Mouse (Mus musculus): ENCODE data around the gene Gdpgp1. TPM values are rescaled to one million over a fixed set of nuclear protein-coding genes. Genes with fewer than 3 reads are reported as not detected.

Gene Gdpgp1
- 4.0 and 4.7 TPM in 2 replicates for polyA plus RNA-seq (2015; fragmentation: Nextera tagmentation; extraction: Ambion mirVana)

DNA sequence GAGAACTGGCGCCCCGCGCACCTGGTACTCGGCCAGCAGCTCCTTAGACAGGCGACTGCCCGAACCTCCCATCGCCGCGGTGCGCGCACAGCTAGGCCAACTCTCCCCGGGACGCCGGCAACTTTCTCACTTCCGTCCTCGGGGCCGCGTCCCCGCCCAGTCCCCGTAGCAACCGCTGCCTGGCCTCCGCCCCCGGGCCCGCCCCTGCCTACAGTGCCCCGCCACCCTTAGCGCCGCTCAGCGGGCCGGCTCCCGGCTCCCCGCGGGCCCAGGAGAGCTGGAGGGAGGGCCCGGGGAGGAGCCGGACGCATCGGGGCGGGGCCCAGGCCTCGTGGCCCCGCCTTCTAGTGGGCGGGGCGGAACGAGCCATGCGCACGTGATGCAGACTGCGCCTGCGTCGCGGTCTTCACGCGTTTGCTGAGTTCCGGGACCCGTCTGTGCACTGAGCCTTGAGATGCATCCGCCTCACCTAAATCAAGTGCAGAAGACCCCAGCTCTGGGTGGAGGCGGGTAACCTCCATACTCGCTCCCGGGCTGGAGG, at the start of gene Gdpgp1, which contains the start of gene Cib1:
Gdpgp1 (plus strand) TSS at position 377 of the 541 bp plus-strand sequence.
Cib1 (minus strand) TSS at position 325 of the 541 bp plus-strand sequence.
- Histone ChIP-seq H3K36me3 (ENCODE audit: control insufficient read depth, insufficient read depth, low read length) (no peaks in the 10 kb centered on the region), H3K27me3 (ENCODE audit: control insufficient read depth, insufficient read depth, low read length) (no peaks in the 10 kb centered on the region), H3K4me3 (replicated peaks; ENCODE audit: low read length) (peak within 1 kb of the TSS; percentile 84), H3K4me2 (ENCODE audit: low read depth, low read length) (peak within 1 kb of the TSS; percentile 65), H3K9me3 (replicated peaks; ENCODE audit: control insufficient read depth, low read length) (no peaks in the 10 kb centered on the region), H3K27ac (ENCODE audit: low read length) (peak within 1 kb of the TSS; percentile 89), H3K4me1 (ENCODE audit: control insufficient read depth, insufficient read depth, low read length) (peaks cover 5% of the 10 kb centered on the region; the same call in 1 of the 2 replicates), H3K9ac (ENCODE audit: low read length) (peak within 1 kb of the TSS; percentile 78)
- peak; percentile 99 for ATAC-seq (ENCODE audit: insufficient read depth, low FRiP score)
- WGBS = under 1% methylated on average over 48 of the region's 56 CpGs

DNA sequence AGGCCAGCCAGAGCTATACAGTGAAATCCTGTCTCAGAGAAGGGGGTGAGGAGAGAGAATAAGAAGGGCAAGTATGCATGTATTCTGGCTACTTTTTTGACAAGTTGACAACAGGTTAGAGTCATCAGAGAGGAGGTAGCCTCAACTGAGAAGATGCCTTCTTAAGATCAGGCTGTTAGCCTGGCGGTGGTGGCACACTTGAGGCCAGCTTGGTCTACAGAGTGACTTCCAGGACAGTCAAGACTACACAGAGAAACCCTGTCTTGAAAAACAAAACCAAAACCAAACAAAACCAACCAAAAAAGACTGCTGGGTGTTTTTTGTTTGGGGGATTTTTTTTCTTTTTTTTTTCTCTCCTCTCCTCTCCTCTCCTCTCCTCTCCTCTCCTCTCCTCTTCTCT, 49.2 kb upstream of the Gdpgp1 start:
- no peak overlapping the region for H3K4me3 ChIP-seq (replicated peaks; ENCODE audit: low read length)
- ATAC-seq (ENCODE audit: insufficient read depth, low FRiP score) = no peak
- 94% methylated on average over 1 of the region's 1 CpGs for WGBS
- no peak overlapping the region for H3K9ac ChIP-seq (ENCODE audit: low read length)
- no peak overlapping the region for H3K4me2 ChIP-seq (ENCODE audit: low read depth, low read length)
- H3K4me1 ChIP-seq (ENCODE audit: control insufficient read depth, insufficient read depth, low read length) = peaks cover 15% of the 10 kb centered on the region
- no peaks in the 10 kb centered on the region for H3K36me3 ChIP-seq (ENCODE audit: control insufficient read depth, insufficient read depth, low read length)
- no peak overlapping the region for H3K27ac ChIP-seq (ENCODE audit: low read length)
- no peaks in the 10 kb centered on the region for H3K9me3 ChIP-seq (replicated peaks; ENCODE audit: control insufficient read depth, low read length)
- no peaks in the 10 kb centered on the region for H3K27me3 ChIP-seq (ENCODE audit: control insufficient read depth, insufficient read depth, low read length)

DNA sequence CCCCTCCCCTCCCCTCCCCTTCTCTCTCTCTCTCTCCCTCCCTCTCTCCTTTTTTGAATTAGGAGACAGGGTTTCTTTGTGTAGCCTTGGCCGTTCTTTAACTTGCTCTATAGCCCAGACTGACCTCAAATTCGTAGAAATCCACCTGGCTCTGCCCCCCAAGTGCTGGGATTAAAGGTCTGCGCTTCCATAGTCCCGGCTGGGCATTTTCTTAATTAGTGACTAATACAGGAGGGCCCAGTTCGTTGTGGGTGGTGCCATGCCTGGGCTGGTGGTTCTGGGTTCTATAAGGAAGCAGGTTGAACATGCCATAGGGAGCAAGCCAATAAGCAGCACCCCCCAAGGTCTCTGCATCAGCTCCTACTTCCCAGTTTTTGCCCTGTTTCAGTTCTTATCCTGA, 48.7 kb upstream of the Gdpgp1 start:
- 60% methylated on average over 5 of the region's 5 CpGs for WGBS
- Histone ChIP-seq H3K27ac (ENCODE audit: low read length) (no peak overlapping the region), H3K9ac (ENCODE audit: low read length) (no peak overlapping the region), H3K4me1 (ENCODE audit: control insufficient read depth, insufficient read depth, low read length) (peaks cover 18% of the 10 kb centered on the region), H3K36me3 (ENCODE audit: control insufficient read depth, insufficient read depth, low read length) (no peaks in the 10 kb centered on the region), H3K4me3 (replicated peaks; ENCODE audit: low read length) (no peak overlapping the region), H3K4me2 (ENCODE audit: low read depth, low read length) (no peak overlapping the region), H3K9me3 (replicated peaks; ENCODE audit: control insufficient read depth, low read length) (no peaks in the 10 kb centered on the region), H3K27me3 (ENCODE audit: control insufficient read depth, insufficient read depth, low read length) (no peaks in the 10 kb centered on the region)
- ATAC-seq (ENCODE audit: insufficient read depth, low FRiP score) = no peak

DNA sequence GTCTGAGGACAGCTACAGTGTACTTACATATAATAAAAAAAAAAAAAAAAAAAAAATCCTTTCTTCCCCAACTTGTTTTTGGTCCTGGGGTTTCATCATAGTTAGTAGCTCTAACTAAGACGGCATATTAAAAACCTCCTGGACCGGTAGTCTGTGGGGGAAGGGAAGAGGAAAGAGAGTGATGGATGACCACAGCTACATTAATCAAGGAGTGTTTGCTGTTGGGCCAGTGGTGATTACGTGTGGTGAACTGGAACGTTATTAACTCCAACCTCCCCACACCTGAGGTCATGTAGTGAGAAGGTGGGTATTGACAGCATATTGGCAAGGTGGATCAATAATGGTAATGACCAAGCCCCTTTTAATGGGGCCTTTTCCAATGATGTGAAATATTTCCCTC, 48.1 kb upstream of the Gdpgp1 start:
- Histone ChIP-seq H3K9ac (ENCODE audit: low read length) (no peak overlapping the region), H3K4me1 (ENCODE audit: control insufficient read depth, insufficient read depth, low read length) (peaks cover 21% of the 10 kb centered on the region), H3K27ac (ENCODE audit: low read length) (peak overlapping the region; percentile 92; the same call in 1 of the 2 replicates), H3K27me3 (ENCODE audit: control insufficient read depth, insufficient read depth, low read length) (no peaks in the 10 kb centered on the region), H3K4me3 (replicated peaks; ENCODE audit: low read length) (no peak overlapping the region), H3K36me3 (ENCODE audit: control insufficient read depth, insufficient read depth, low read length) (no peaks in the 10 kb centered on the region), H3K4me2 (ENCODE audit: low read depth, low read length) (no peak overlapping the region), H3K9me3 (replicated peaks; ENCODE audit: control insufficient read depth, low read length) (no peaks in the 10 kb centered on the region)
- WGBS = 21% methylated on average over 4 of the region's 4 CpGs
- ATAC-seq (ENCODE audit: insufficient read depth, low FRiP score) = no peak

DNA sequence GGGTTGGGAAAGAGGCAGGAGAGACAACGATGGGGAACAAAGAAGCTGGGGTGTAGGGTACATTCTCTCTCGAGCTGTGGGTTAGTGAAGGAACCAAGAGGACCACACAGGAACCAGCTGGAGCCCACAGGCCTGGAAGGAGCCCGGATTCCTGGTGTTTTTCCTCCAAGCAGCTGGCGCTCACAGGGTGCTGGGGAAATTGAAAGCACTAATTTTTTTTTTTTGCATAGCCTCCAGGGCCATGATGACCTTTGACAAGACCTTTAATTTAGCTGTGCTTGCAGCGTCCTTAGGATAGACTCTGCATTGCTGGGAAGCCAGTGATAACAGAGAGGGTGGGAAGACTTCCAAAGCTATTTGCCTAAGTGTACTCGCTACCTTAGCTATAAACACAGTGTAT, 47.7 kb upstream of the Gdpgp1 start:
- no peaks in the 10 kb centered on the region for H3K9me3 ChIP-seq (replicated peaks; ENCODE audit: control insufficient read depth, low read length)
- no peak overlapping the region for H3K9ac ChIP-seq (ENCODE audit: low read length)
- 50% methylated on average over 6 of the region's 6 CpGs for WGBS
- H3K36me3 ChIP-seq (ENCODE audit: control insufficient read depth, insufficient read depth, low read length) = no peaks in the 10 kb centered on the region
- ATAC-seq (ENCODE audit: insufficient read depth, low FRiP score) = no peak
- H3K4me3 ChIP-seq (replicated peaks; ENCODE audit: low read length) = no peak overlapping the region
- H3K4me1 ChIP-seq (ENCODE audit: control insufficient read depth, insufficient read depth, low read length) = peaks cover 21% of the 10 kb centered on the region
- H3K27ac ChIP-seq (ENCODE audit: low read length) = peak overlapping the region; percentile 92; the same call in 1 of the 2 replicates
- no peaks in the 10 kb centered on the region for H3K27me3 ChIP-seq (ENCODE audit: control insufficient read depth, insufficient read depth, low read length)
- no peak overlapping the region for H3K4me2 ChIP-seq (ENCODE audit: low read depth, low read length)

DNA sequence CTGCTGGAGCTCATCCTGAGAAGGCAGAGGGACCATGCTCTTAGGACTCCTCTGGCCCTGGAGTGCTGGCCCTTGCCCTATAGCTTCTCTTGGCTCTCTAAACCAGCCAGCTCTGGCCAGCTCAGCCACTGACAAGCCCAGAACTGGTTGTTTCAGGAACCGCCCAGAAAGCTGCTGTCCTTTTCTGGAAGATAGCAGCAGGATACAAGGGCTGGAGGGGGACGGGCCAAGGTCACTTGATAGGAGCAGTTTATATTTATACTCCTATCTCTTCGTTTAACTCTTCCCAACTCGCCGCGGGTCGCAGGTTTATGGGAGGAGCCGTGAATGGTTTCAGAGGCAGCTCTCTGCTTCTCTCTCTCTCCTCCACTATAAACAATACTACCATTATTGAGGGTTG, 46.6 kb upstream of the Gdpgp1 start:
- Histone ChIP-seq H3K27ac (ENCODE audit: low read length) (peak overlapping the region; percentile 92), H3K4me3 (replicated peaks; ENCODE audit: low read length) (peak overlapping the region; percentile 66), H3K9me3 (replicated peaks; ENCODE audit: control insufficient read depth, low read length) (no peaks in the 10 kb centered on the region), H3K4me2 (ENCODE audit: low read depth, low read length) (peak overlapping the region; percentile 84), H3K36me3 (ENCODE audit: control insufficient read depth, insufficient read depth, low read length) (no peaks in the 10 kb centered on the region), H3K4me1 (ENCODE audit: control insufficient read depth, insufficient read depth, low read length) (peaks cover 25% of the 10 kb centered on the region), H3K9ac (ENCODE audit: low read length) (peak overlapping the region; percentile 79), H3K27me3 (ENCODE audit: control insufficient read depth, insufficient read depth, low read length) (no peaks in the 10 kb centered on the region)
- ATAC-seq (ENCODE audit: insufficient read depth, low FRiP score) = peak; percentile 46; the same call in 1 of the 2 replicates
- WGBS = 11% methylated on average over 8 of the region's 8 CpGs

DNA sequence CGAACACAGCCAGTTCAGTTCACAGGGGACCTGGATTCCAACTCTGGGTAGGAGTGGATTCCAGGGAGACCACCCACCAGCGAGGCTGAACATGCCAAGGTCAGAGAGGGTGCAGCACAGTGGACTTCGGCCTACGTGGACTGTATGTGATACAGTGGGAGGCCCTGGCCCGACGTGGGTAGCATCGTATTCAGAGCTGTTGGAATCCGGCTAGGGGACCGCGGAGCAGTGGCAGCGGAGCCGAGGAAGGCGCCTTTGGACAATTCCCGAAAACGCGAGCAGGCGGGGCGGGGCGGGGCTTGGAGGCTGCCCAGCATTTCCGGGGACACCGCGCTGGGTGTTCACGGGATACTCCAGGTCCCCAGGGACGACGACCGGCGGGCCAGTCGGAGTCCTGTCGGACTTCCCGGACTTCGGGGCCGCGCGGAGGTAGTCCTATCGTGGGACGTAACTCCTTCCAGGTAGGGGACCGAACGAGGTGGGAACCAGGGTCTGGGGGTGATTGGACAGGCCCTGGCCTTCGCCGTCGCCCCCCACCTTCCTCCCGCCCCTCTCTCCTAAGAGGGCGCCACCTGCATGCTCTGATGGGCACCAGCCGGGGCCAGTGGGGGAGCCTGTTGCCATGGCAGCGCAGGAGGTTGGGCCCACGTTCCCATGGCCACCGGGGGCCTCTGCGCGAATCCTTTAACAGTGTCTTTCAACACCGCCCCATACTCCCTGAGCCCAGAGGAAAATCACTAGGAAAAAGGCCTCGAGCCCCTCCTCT, 46.0 kb upstream of the Gdpgp1 start, which contains the start of gene Sema4b:
Sema4b (plus strand) TSS at position 311 of the 766 bp plus-strand sequence.
- H3K36me3 ChIP-seq (ENCODE audit: control insufficient read depth, insufficient read depth, low read length) = no peaks in the 10 kb centered on the region
- peak; percentile 86 for ATAC-seq (ENCODE audit: insufficient read depth, low FRiP score)
- WGBS = 1% methylated on average over 51 of the region's 51 CpGs

DNA sequence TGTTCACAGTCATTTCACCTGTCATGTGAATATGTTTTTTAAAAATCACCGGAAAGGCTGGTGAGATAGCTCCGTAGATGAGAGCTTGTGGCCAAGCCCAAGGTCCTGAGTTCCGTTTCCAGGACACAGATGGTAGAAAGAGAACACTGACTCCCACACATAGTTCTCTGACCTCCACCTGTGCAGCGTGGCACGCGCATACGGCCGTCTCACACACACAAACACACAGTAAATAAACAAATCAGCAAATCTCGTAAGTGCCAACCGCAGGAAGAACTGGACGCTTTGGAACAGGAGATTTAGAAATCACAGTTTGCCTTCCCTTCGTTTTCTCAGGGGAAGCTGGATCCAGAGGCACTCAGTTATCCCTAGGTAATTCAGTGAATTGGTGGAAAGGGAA, 45.2 kb upstream of the Gdpgp1 start:
- H3K27me3 ChIP-seq (ENCODE audit: control insufficient read depth, insufficient read depth, low read length) = no peaks in the 10 kb centered on the region
- H3K36me3 ChIP-seq (ENCODE audit: control insufficient read depth, insufficient read depth, low read length) = no peaks in the 10 kb centered on the region
- no peaks in the 10 kb centered on the region for H3K9me3 ChIP-seq (replicated peaks; ENCODE audit: control insufficient read depth, low read length)
- H3K4me2 ChIP-seq (ENCODE audit: low read depth, low read length) = peak overlapping the region; percentile 84
- H3K4me1 ChIP-seq (ENCODE audit: control insufficient read depth, insufficient read depth, low read length) = peaks cover 39% of the 10 kb centered on the region
- no peak for ATAC-seq (ENCODE audit: insufficient read depth, low FRiP score)
- WGBS = 62% methylated on average over 12 of the region's 12 CpGs
- H3K4me3 ChIP-seq (replicated peaks; ENCODE audit: low read length) = peak overlapping the region; percentile 66
- H3K27ac ChIP-seq (ENCODE audit: low read length) = peak overlapping the region; percentile 92
- peak overlapping the region; percentile 79 for H3K9ac ChIP-seq (ENCODE audit: low read length)

More for the DNA sequence above, 46.0 kb upstream of the Gdpgp1 start, which contains the start of gene Sema4b:
- Histone ChIP-seq H3K4me1 (ENCODE audit: control insufficient read depth, insufficient read depth, low read length) (peaks cover 32% of the 10 kb centered on the region), H3K4me3 (replicated peaks; ENCODE audit: low read length) (peak within 1 kb of the TSS; percentile 66), H3K4me2 (ENCODE audit: low read depth, low read length) (peak within 1 kb of the TSS; percentile 84), H3K9me3 (replicated peaks; ENCODE audit: control insufficient read depth, low read length) (no peaks in the 10 kb centered on the region), H3K9ac (ENCODE audit: low read length) (peak within 1 kb of the TSS; percentile 79), H3K27ac (ENCODE audit: low read length) (peak within 1 kb of the TSS; percentile 92), H3K27me3 (ENCODE audit: control insufficient read depth, insufficient read depth, low read length) (no peaks in the 10 kb centered on the region)

DNA sequence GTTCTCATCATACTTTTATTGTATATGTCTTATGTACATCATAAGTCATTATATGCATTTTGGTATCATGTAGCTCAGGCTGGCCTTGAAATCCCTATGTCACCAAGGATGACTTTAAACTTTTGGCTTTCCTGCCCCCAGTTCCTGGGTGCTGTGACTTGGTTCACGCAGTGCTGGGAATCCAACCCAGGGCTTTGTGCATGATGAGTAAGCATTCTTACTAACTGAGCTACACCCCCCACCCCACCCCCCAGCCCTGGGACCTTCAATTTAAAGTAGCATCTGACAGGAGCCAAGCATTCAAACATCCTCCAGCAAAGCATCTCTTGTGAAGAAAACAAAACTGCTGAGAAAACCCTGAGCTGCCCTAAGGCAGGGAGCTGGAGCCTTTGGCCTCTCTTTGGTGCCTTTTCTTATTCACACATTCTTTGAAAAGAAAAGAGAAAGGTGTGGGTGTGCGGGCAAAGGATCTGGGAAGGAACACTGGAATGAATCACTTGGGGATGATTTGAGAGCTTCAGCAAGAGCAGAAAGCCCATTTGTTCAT, 44.0 kb upstream of the Gdpgp1 start:
- Histone ChIP-seq H3K9me3 (replicated peaks; ENCODE audit: control insufficient read depth, low read length) (no peaks in the 10 kb centered on the region), H3K4me1 (ENCODE audit: control insufficient read depth, insufficient read depth, low read length) (peaks cover 44% of the 10 kb centered on the region), H3K27me3 (ENCODE audit: control insufficient read depth, insufficient read depth, low read length) (no peaks in the 10 kb centered on the region), H3K4me2 (ENCODE audit: low read depth, low read length) (no peak overlapping the region), H3K27ac (ENCODE audit: low read length) (peak overlapping the region; percentile 79), H3K9ac (ENCODE audit: low read length) (peak overlapping the region; percentile 17; the same call in 1 of the 2 replicates), H3K4me3 (replicated peaks; ENCODE audit: low read length) (no peak overlapping the region), H3K36me3 (ENCODE audit: control insufficient read depth, insufficient read depth, low read length) (no peaks in the 10 kb centered on the region)
- ATAC-seq (ENCODE audit: insufficient read depth, low FRiP score) = no peak
- WGBS = 76% methylated on average over 2 of the region's 2 CpGs

Data from stomach, embryonic 16.5 days (tissue).